Mouse (Mus musculus) lung, postnatal 25 days (tissue): ENCODE measurements around the gene Olfr1214.
"Not testable (repeated sequence)": the region's sequence is repeated elsewhere in the genome, so short reads cannot be mapped to it uniquely, and the experiment has no call there.

Experiments used
- DNase-seq: peaks from one replicate; pipeline ENCODE4 v3.0.0; 2022; ENCODE audit warnings: low spot score

The Olfr1214 gene

GRCm38 (mm10) chr2:88992553-88992952 is at the start of gene Olfr1214:
TSS of gene Olfr1214 (minus strand) at chr2:88992653.
- no peak for DNase-seq

DNA sequence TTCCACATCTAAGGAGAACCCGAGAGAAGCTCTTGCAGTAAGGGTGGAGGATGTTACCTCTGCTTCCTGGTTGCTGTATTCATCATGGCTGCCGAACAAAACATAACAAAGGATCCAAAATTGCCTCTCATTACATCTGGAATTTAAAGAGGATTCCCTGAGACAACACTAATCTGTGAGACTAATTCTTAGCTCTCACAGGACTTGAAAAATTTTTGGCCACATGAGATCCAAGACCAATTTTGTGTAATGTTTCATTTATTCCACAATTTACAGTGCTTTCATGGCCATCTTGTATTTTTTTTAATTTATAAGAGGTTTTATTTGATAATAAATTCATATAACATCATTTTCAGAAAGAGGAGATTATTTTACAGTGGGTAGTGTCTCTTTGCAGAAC is 39.5 kb upstream of the Olfr1214 start, which contains the start of gene Olfr1217:
TSS of gene Olfr1217 (minus strand) at position 101 of the 400 bp plus-strand sequence.
- no peak for DNase-seq

DNA sequence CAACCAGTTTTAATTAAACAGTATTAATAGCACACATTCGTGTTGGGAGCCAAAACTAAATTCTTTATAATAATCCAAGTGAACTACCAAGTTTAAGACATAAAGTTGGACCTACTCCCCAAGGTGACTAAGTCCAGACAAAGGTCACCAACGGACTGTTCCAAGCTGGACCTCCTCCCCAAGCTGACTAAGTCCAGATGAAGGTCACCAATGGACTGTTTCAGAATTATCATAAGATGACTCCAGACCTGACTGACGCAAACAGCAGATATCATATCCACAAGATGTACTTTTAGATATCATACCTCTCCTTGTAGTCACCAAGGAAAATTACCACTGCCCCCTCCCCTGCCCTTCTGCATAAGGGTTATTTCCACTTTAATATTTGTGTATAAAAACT is 29.0 kb upstream of the Olfr1214 start:
- DNase-seq, result not testable (repeated sequence)

GRCm38 (mm10) chr2:89018240-89018639 is 25.8 kb upstream of the Olfr1214 start, which contains the start of gene Olfr1216:
TSS of gene Olfr1216 (minus strand) at chr2:89018340.
- no peak for DNase-seq

GRCm38 (mm10) chr2:89006873-89007272 is 14.4 kb upstream of the Olfr1214 start, which contains the start of gene Olfr1215:
TSS of gene Olfr1215 (minus strand) at chr2:89006973.
- no peak for DNase-seq

DNA sequence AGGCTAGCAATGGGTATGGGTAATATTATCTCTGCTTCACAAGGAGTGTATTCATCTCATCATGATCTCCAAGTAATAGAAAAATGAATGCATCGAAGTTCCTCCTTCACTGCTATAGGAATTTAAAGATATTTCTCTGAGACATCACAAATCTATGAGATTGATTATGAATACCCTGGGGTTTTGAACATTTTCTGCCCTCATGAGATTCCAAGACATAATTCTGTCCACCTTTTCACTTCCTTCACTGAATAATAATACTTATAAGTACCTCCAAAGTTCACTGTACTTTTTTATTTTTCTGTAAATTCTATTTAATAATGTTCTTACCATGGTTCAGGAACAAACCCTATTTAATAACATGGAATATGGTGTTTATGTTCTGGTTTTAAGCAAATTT is 12.3 kb downstream of the Olfr1214 start, which contains the start of gene Gm13762:
TSS of gene Gm13762 (minus strand) at position 101 of the 400 bp plus-strand sequence.
- DNase-seq, result no peak

DNA sequence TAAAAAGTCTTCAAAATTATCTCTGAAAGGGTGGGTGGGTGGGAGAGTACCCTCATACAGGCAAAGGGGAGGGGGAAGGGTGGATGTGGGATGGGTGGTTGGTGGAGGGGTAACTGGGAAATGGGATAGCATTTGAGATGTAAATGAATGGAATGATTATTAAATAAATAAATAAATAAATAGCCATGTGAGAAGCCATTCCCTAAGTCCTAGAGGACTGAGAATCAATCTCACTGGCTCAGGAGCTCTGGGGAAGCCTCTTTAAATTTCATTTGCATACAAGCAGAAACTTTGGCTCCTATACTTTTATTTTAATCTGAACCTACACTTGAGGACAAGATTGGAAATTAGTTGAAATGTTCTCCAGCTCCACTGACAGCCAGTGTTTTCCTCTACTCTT is 38.8 kb downstream of the Olfr1214 start, which contains the start of gene Olfr1212:
TSS of gene Olfr1212 (plus strand) at position 301 of the 400 bp plus-strand sequence.
- DNase-seq, result no peak

GRCm38 (mm10) chr2:88938011-88938410 is 54.4 kb downstream of the Olfr1214 start, which contains the start of gene Olfr1211:
TSS of gene Olfr1211 (minus strand) at chr2:88938111.
- DNase-seq, result no peak
